Mouse (Mus musculus) lung, adult 2 months (tissue): ENCODE measurements at regions not wholly inside any gene's neighbourhood (a gene's known extent, or its start where the extent isn't known, plus 50 kb on each side); places are given as distances from the start of the nearest gene placed in this dataset.

Experiments used
- CTCF ChIP-seq: fragments of 200-500 bp; IDR thresholded peaks from 2 replicates; pipeline ENCODE4 v1.5.1; 2011; ENCODE audit warnings: mild to moderate bottlenecking, low read length, control low read depth; ENCODE audit not compliant: insufficient read depth
- POLR2A ChIP-seq: fragments of 200-500 bp; IDR thresholded peaks from 2 replicates; pipeline ENCODE4 v1.6.1; 2011; ENCODE audit warnings: low read depth, mild to moderate bottlenecking, control low read depth, low read length, borderline replicate concordance; ENCODE audit errors: extremely low read depth

DNA sequence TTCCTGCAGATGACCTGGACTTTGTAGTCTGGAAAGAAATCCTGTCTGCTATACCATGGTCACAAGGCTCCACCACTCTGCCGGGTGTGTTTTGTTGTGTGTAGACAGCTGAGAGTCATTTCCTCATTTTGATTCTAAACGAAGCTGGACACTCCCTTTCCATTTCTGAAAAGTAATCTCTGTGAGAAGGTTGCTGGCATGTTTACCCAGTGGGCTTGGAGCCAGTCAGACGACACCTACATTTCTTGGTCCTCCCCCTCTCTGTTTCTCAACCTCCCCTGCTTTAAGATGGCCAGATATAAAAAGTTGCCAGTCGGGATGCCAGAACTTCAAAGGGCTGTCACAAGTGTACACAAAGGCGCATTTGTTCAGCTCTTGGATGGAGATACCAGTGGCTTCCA, 100.8 kb upstream of the Agr3 start:
- TF ChIP-seq CTCF (no peak), POLR2A (no peak)
